Mouse (Mus musculus): ENCODE measurements around the gene Pgk1.

GRCm38 (mm10) chrX:106164555-106164954, 22.3 kb upstream of the Pgk1 start:
- TF ChIP-seq CTCF (conservative IDR thresholded peaks at IDR 0.05; ENCODE audit: low read length) (no peak), POU5F1 (IDR thresholded peaks at IDR 0.05; ENCODE audit: borderline replicate concordance, low read length) (no peak), NANOG (IDR thresholded peaks at IDR 0.05; ENCODE audit: borderline replicate concordance, low read length) (no peak)

Measured in E14TG2a.4 (cell line).